Mouse (Mus musculus): Measurements from ENCODE around the gene Cdh23. TPM values are rescaled to one million over a fixed set of nuclear protein-coding genes. Genes with fewer than 3 reads are reported as not detected.
"Not testable (repeated sequence)": the region's sequence is repeated elsewhere in the genome, so short reads cannot be mapped to it uniquely, and the experiment has no call there.

The Cdh23 gene
- 1.2 and 2.7 TPM in 2 replicates for polyA plus RNA-seq (2015; fragmentation: Nextera tagmentation; extraction: Ambion mirVana)

- Histone ChIP-seq H3K4me3 (replicated peaks; ENCODE audit: low read length) (no peak within 1 kb of the TSS), H3K4me2 (ENCODE audit: low read length) (no peak within 1 kb of the TSS), H3K27ac (ENCODE audit: low read length) (no peak within 1 kb of the TSS), H3K9me3 (ENCODE audit: control insufficient read depth, low read length) (no peaks in the 10 kb centered on the region), H3K4me1 (replicated peaks; ENCODE audit: control insufficient read depth, insufficient read depth, low read length) (peaks cover 10% of the 10 kb centered on the region), H3K36me3 (ENCODE audit: control insufficient read depth, insufficient read depth) (no peaks in the 10 kb centered on the region), H3K27me3 (replicated peaks; ENCODE audit: control insufficient read depth, insufficient read depth, low read length) (no peaks in the 10 kb centered on the region), H3K9ac (replicated peaks; ENCODE audit: low read depth, low read length) (no peak within 1 kb of the TSS)
- 92% methylated on average over 6 of the region's 6 CpGs for WGBS
- ATAC-seq = no peak
These were observed at the start of gene Cdh23 for GRCm38 (mm10) chr10:60696390-60696789. Cdh23 (minus strand) TSS chr10:60696490.

DNA sequence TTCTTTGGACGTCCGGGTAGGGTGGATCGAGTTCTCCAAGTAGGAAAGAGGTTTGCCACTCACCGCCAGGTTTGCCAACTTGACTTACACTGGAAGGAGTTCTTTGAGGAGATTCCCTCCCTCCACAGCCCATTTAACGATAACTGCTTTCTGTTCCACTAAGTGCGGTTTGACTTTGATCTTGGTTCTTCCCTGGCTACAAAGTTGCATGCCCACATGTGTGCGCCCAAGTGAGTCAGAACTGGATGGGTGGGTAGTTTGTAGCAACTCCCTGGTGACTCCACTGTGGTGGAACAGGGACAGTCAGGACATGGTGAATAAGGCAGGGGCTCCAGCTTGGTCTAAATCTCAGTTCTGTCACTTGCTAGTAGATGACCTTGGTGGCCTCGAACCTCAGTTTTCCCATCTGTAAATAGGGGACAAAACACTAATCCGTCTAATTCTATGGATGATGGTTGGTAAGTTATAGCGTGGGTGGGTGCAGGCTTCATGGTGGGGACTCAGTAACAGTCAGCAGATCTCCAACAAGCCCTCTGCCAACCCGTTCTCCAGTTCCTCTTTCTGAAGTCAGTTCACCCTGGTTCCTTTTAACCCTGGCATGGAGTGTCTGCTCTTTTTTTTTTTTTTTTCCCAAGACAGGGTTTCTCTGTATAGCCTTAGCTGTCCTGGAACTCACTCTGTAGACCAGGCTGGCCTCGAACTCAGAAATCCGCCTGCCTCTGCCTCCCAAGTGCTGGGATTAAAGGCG lies 48.4 kb upstream of the Cdh23 start:
- H3K27ac ChIP-seq (ENCODE audit: low read length) = no peak overlapping the region
- no peak overlapping the region for H3K4me2 ChIP-seq (ENCODE audit: low read length)
- H3K4me1 ChIP-seq (replicated peaks; ENCODE audit: control insufficient read depth, insufficient read depth, low read length) = peaks cover 14% of the 10 kb centered on the region
- no peak overlapping the region for H3K4me3 ChIP-seq (replicated peaks; ENCODE audit: low read length)
- no peaks in the 10 kb centered on the region for H3K36me3 ChIP-seq (ENCODE audit: control insufficient read depth, insufficient read depth)
- H3K9ac ChIP-seq (replicated peaks; ENCODE audit: low read depth, low read length) = no peak overlapping the region
- WGBS = 93% methylated on average over 14 of the region's 14 CpGs
- ATAC-seq = no peak
- no peaks in the 10 kb centered on the region for H3K9me3 ChIP-seq (ENCODE audit: control insufficient read depth, low read length)
- no peaks in the 10 kb centered on the region for H3K27me3 ChIP-seq (replicated peaks; ENCODE audit: control insufficient read depth, insufficient read depth, low read length)

DNA sequence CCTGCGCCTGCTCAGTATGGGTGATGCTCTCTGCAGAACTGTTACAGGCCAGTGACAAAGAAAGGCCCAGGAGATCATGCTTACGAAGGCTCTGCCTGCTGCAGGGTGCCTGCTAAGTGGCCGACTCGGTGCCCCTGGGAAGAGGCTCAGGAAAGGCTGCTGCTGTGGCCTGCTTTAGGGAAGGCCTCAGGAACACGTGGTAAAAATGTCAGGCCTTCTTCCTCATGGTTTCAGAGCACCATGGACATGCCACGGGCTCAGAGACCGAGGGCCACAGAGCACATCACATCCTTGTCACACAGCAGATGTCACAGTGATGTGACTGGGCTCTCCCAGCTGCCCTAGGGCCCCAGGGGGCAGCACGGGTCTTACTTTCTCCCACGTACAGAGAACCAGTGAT lies 47.4 kb upstream of the Cdh23 start:
- WGBS = 65% methylated on average over 9 of the region's 9 CpGs
- H3K4me3 ChIP-seq (replicated peaks; ENCODE audit: low read length) = no peak overlapping the region
- no peak overlapping the region for H3K4me2 ChIP-seq (ENCODE audit: low read length)
- no peaks in the 10 kb centered on the region for H3K27me3 ChIP-seq (replicated peaks; ENCODE audit: control insufficient read depth, insufficient read depth, low read length)
- no peaks in the 10 kb centered on the region for H3K9me3 ChIP-seq (ENCODE audit: control insufficient read depth, low read length)
- no peak for ATAC-seq
- H3K9ac ChIP-seq (replicated peaks; ENCODE audit: low read depth, low read length) = no peak overlapping the region
- H3K27ac ChIP-seq (ENCODE audit: low read length) = no peak overlapping the region
- no peaks in the 10 kb centered on the region for H3K36me3 ChIP-seq (ENCODE audit: control insufficient read depth, insufficient read depth)
- peaks cover 14% of the 10 kb centered on the region for H3K4me1 ChIP-seq (replicated peaks; ENCODE audit: control insufficient read depth, insufficient read depth, low read length)

DNA sequence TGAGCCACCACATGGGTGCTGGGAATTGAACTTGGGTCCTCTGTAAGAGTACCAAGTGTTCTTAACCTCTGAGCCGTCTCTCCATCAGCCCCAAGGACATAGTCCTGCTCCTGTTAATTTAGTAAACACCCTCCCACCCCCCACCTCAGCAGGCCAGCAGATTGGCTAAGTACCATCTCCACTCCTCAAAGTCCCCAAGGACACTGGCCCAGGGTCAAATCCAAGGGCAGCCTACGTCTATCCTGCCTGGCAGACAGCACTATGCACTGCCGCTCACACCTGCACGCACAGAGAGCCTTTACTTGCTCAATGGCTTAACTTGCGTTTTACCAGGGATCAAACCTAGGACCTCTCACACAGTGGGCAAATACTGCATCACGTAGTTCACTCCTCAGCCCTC lies 46.7 kb upstream of the Cdh23 start:
- H3K4me1 ChIP-seq (replicated peaks; ENCODE audit: control insufficient read depth, insufficient read depth, low read length) = peaks cover 13% of the 10 kb centered on the region
- H3K4me2 ChIP-seq (ENCODE audit: low read length) = no peak overlapping the region
- 87% methylated on average over 6 of the region's 6 CpGs for WGBS
- H3K4me3 ChIP-seq (replicated peaks; ENCODE audit: low read length) = no peak overlapping the region
- no peaks in the 10 kb centered on the region for H3K36me3 ChIP-seq (ENCODE audit: control insufficient read depth, insufficient read depth)
- H3K9me3 ChIP-seq (ENCODE audit: control insufficient read depth, low read length) = no peaks in the 10 kb centered on the region
- ATAC-seq = no peak
- no peak overlapping the region for H3K27ac ChIP-seq (ENCODE audit: low read length)
- no peaks in the 10 kb centered on the region for H3K27me3 ChIP-seq (replicated peaks; ENCODE audit: control insufficient read depth, insufficient read depth, low read length)
- no peak overlapping the region for H3K9ac ChIP-seq (replicated peaks; ENCODE audit: low read depth, low read length)

- 74% methylated on average over 1 of the region's 1 CpGs for WGBS
These were observed 46.0 kb upstream of the Cdh23 start for GRCm38 (mm10) chr10:60742296-60742695.

GRCm38 (mm10) chr10:60741435-60741834 lies 45.1 kb upstream of the Cdh23 start:
- Histone ChIP-seq H3K9me3 (ENCODE audit: control insufficient read depth, low read length) (no peaks in the 10 kb centered on the region), H3K27ac (ENCODE audit: low read length) (no peak overlapping the region), H3K4me3 (replicated peaks; ENCODE audit: low read length) (no peak overlapping the region), H3K4me1 (replicated peaks; ENCODE audit: control insufficient read depth, insufficient read depth, low read length) (peaks cover 1% of the 10 kb centered on the region; the same call in 1 of the 2 replicates), H3K9ac (replicated peaks; ENCODE audit: low read depth, low read length) (no peak overlapping the region), H3K27me3 (replicated peaks; ENCODE audit: control insufficient read depth, insufficient read depth, low read length) (no peaks in the 10 kb centered on the region), H3K36me3 (ENCODE audit: control insufficient read depth, insufficient read depth) (peaks cover 3% of the 10 kb centered on the region; the same call in 1 of the 2 replicates), H3K4me2 (ENCODE audit: low read length) (no peak overlapping the region)
- WGBS = 85% methylated on average over 7 of the region's 7 CpGs
- no peak for ATAC-seq

More at GRCm38 (mm10) chr10:60742296-60742695, 46.0 kb upstream of the Cdh23 start:
- not testable (repeated sequence) for H3K4me3 ChIP-seq (replicated peaks; ENCODE audit: low read length); ATAC-seq; H3K36me3 ChIP-seq (ENCODE audit: control insufficient read depth, insufficient read depth); H3K4me2 ChIP-seq (ENCODE audit: low read length); H3K9me3 ChIP-seq (ENCODE audit: control insufficient read depth, low read length); H3K27ac ChIP-seq (ENCODE audit: low read length); H3K4me1 ChIP-seq (replicated peaks; ENCODE audit: control insufficient read depth, insufficient read depth, low read length); H3K9ac ChIP-seq (replicated peaks; ENCODE audit: low read depth, low read length); H3K27me3 ChIP-seq (replicated peaks; ENCODE audit: control insufficient read depth, insufficient read depth, low read length)

GRCm38 (mm10) chr10:60739619-60740363 lies 43.5 kb upstream of the Cdh23 start:
- H3K4me3 ChIP-seq (replicated peaks; ENCODE audit: low read length) = no peak overlapping the region

DNA sequence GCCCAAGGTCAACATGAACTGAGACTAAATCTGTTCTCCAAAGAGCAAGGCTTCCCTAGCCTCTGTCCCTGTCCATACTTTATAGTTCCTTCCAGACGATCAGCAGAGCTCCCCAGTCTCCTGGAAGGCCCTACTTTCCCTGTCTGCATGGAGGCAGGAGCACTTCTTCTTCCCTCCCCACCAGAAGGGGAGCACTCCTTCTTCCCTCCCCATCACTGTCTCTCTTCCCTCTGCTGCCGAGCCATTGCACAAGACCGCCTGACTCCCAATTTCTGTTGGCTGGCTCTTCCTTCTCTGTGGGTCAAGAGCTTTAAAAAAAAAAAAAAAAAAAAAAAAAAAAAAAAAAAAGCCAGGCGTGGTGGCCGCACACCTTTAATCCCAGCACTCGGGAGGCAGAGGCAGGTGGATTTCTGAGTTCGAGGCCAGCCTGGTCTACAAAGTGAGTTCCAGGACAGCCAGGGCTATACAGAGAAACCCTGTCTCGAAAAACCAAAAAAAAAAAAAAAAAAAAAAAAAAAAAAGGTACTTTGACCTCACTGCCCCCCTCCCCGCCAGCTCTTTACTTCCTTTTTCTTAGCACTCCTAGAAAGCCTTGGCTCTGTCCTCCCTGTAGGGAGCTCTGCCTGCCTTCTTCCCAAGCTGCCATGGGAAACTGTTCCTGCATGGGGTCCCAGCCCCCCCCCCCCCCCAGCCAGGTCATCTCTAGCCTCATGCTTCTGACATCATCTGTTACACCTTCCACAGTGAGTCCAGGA lies 41.8 kb upstream of the Cdh23 start:
- Histone ChIP-seq H3K27ac (ENCODE audit: low read length) (no peak overlapping the region), H3K4me1 (replicated peaks; ENCODE audit: control insufficient read depth, insufficient read depth, low read length) (no peaks in the 10 kb centered on the region), H3K9me3 (ENCODE audit: control insufficient read depth, low read length) (no peaks in the 10 kb centered on the region), H3K4me3 (replicated peaks; ENCODE audit: low read length) (no peak overlapping the region), H3K36me3 (ENCODE audit: control insufficient read depth, insufficient read depth) (peaks cover 3% of the 10 kb centered on the region; the same call in 1 of the 2 replicates), H3K27me3 (replicated peaks; ENCODE audit: control insufficient read depth, insufficient read depth, low read length) (no peaks in the 10 kb centered on the region), H3K9ac (replicated peaks; ENCODE audit: low read depth, low read length) (no peak overlapping the region), H3K4me2 (ENCODE audit: low read length) (no peak overlapping the region)
- no peak for ATAC-seq
- 79% methylated on average over 7 of the region's 9 CpGs for WGBS

More at GRCm38 (mm10) chr10:60739619-60740363, 43.5 kb upstream of the Cdh23 start:
- Histone ChIP-seq H3K36me3 (ENCODE audit: control insufficient read depth, insufficient read depth) (peaks cover 3% of the 10 kb centered on the region; the same call in 1 of the 2 replicates), H3K9ac (replicated peaks; ENCODE audit: low read depth, low read length) (no peak overlapping the region), H3K4me1 (replicated peaks; ENCODE audit: control insufficient read depth, insufficient read depth, low read length) (no peaks in the 10 kb centered on the region), H3K4me2 (ENCODE audit: low read length) (no peak overlapping the region), H3K9me3 (ENCODE audit: control insufficient read depth, low read length) (no peaks in the 10 kb centered on the region), H3K27me3 (replicated peaks; ENCODE audit: control insufficient read depth, insufficient read depth, low read length) (no peaks in the 10 kb centered on the region), H3K27ac (ENCODE audit: low read length) (no peak overlapping the region)
- no peak for ATAC-seq
- WGBS = 89% methylated on average over 4 of the region's 4 CpGs

- Histone ChIP-seq H3K27ac (ENCODE audit: low read length) (no peak overlapping the region), H3K4me1 (replicated peaks; ENCODE audit: control insufficient read depth, insufficient read depth, low read length) (peaks cover 1% of the 10 kb centered on the region), H3K9ac (replicated peaks; ENCODE audit: low read depth, low read length) (no peak overlapping the region), H3K36me3 (ENCODE audit: control insufficient read depth, insufficient read depth) (peaks cover 3% of the 10 kb centered on the region; the same call in 1 of the 2 replicates), H3K4me2 (ENCODE audit: low read length) (no peak overlapping the region), H3K9me3 (ENCODE audit: control insufficient read depth, low read length) (no peaks in the 10 kb centered on the region), H3K4me3 (replicated peaks; ENCODE audit: low read length) (no peak overlapping the region), H3K27me3 (replicated peaks; ENCODE audit: control insufficient read depth, insufficient read depth, low read length) (no peaks in the 10 kb centered on the region)
- 80% methylated on average over 11 of the region's 11 CpGs for WGBS
- ATAC-seq = no peak
These were observed 41.0 kb upstream of the Cdh23 start for GRCm38 (mm10) chr10:60737169-60737728.
